Mouse (Mus musculus) stomach, postnatal 0 days (tissue): ENCODE measurements around the gene Tmem184b.

Source experiments
- CTCF ChIP-seq: IDR thresholded peaks from 2 replicates; pipeline ENCODE4 v1.5.1; 2016; ENCODE audit warnings: antibody characterized with exemption, low read depth, mild to moderate bottlenecking, moderate library complexity
- EP300 ChIP-seq: optimal IDR thresholded peaks from 2 replicates; pipeline ENCODE3; 2016; ENCODE audit warnings: antibody characterized with exemption

- TF ChIP-seq CTCF: no peak
- no peak for TF ChIP-seq EP300
These were observed 5.8 kb upstream of the Tmem184b start for GRCm38 (mm10) chr15:79409077-79409573.
